Mouse (Mus musculus) thymus, adult 2 months (tissue): ENCODE results near the gene Pqbp1.

Source experiments
- CTCF ChIP-seq: fragments of 200-500 bp; IDR thresholded peaks from 2 replicates; pipeline ENCODE4 v1.5.1; 2012; ENCODE audit warnings: mild to moderate bottlenecking, control low read depth, low read length, moderate library complexity, borderline replicate concordance; ENCODE audit not compliant: control insufficient read depth, poor library complexity, insufficient read depth; ENCODE audit errors: extremely low read depth
- POLR2A ChIP-seq: fragments of 200-500 bp; IDR thresholded peaks from 2 replicates; pipeline ENCODE4 v1.6.1; 2012; ENCODE audit warnings: mild to moderate bottlenecking, low read length, control low read depth, moderate library complexity; ENCODE audit not compliant: control insufficient read depth, poor library complexity, insufficient read depth; ENCODE audit errors: extremely low read depth

DNA sequence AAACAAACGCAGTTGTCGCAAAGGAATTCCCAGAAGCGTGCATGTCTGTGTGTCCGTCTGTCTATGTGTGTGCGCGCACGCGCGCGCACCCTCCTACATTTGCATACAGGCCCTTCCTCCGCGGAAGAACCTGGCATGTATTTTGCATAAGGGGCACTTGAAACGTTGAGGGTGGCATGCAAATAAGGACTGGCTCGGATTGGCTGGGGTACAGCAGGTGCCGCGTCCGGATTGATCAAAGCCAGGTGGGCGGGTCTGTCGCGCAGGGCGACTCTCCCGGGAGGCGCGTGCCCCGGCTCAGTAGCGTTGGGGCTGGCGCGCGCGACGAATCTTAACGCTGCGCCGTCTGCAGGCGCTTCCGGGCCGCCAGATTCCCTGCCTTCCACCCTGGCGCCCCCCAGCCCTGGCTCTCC is 21.1 kb downstream of the Pqbp1 start, which contains the start of gene Pim2:
- no peak for TF ChIP-seq CTCF
- TF ChIP-seq POLR2A = peak; percentile 72
